Mouse (Mus musculus) MEL-GATA-1-ER (cell line): ENCODE results near the gene Eif4g3.

ENCODE experiments used
- DNase-seq: peaks from one replicate; pipeline ENCODE4 v3.0.0-alpha.2; 2012; ENCODE audit warnings: low read depth; ENCODE audit errors: extremely low read depth

The Eif4g3 gene

DNA sequence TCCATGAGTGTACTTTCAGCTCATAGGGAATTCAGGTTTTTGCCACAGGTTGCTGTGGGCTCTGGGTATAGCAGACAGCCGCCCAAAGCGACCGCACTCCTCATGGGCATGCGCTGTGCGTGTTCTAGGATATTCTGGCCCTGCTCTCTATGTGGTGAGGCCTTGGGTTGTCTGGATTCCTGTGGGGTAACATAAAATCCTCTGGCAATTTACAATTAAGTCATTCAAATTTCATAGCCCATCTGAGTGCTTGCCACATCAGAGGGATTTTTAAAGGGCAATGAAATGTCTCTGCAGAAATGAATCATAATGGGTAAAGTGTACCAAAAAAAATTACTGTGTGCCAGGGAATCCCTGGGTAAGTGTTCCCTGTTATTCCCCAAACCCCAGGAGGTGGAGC lies 3.4 kb upstream of the Eif4g3 start:
- no peak for DNase-seq

DNA sequence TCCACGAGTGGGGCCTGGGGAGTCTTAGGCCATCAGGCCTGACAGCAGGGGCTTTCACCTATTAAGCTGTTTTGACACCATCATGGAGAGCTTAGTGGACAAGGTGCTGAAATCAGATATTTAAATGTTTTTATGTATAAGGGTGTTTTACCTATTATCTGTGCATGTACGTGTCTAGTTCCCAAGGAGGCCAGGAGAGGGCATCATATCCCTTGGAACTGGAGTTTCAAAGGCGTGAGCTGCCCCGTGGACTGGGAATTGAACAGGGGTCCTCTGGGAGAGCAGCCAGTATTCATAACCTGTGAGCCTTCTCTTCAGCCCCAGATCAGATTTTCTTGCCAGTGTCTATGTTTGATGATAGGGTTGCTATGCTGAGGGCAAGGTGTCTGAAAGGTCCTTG lies 2.4 kb upstream of the Eif4g3 start:
- DNase-seq: no peak

DNA sequence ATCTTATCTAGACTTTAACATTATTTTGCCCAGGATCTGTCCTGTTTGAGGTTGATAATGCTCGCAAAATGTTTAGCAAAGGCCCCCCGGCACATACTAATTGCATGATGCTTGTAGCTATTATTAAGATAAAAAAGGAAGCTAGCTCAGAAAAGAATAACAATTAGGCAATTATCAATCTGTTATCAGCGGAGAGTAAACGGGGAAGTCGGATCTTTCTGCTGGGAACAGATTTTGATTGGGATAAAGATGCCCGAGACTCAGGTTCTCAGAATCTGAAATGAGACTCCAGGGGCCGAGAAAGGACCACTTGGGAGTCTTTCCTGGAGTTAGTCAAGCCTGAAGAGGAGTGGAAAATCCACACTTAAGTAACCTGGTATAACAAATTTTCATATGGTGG lies 1.6 kb upstream of the Eif4g3 start:
- DNase-seq: no peak

DNA sequence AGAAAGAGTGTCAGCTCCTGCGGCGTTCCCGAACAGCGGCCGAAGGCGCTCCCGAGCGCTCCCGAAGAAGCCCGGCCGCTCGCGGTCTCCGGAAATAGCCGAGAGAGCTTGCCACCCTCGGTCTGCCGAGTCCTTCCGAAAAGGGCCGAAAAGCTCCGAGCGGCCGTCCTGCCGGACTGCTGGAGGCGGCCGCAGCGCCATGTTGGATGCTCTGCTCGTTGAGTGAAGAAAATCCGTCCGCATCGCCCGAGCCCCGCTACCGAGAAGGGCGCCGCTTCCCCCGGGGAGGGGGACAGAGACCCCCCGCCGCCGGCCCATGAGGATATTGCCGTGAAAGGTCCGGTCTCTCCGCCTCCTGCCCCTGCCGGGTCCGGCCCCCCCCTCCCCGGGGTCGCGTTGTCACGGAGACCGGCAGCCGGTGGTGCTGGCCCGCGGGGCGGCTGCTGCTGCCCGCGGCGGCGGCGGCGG lies 503 bp downstream of the Eif4g3 start:
- DNase-seq: peak; percentile 75

DNA sequence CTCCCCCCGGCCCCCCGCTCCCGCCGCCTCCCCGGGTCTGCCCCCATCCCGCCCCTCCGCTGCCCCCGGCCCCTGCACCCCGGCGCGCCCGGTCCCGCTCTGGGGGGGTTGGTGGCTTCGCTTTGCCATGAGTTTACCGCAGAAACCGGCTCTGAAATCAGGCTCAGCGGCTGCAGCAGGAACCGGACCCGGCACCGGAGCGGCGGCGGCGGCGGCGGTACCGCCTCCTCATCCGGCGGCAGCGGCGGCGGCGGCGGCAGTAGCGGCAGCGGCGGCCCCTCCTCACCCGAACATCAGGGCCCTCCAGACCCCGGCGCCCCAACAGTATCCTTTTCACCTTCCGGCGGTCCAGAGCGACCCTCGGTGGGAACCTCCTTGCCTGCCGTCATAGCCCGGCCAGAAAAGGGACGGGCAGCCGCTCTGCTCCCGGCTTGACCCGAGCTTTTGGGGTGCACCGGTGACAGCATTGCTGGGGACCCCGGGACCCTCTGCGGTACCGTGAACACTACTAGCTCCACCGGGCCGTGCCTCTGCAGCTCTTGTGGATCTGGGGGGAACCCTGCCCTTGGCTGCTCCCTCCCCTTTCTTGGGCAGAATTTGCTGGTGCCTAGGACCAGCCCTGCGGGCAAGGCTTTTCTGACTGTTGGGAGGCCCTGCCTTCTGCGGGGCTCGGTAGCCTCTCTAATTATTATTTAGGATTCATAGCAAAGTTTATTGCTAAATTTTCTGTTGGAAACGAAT lies 1.2 kb downstream of the Eif4g3 start:
- no peak for DNase-seq

DNA sequence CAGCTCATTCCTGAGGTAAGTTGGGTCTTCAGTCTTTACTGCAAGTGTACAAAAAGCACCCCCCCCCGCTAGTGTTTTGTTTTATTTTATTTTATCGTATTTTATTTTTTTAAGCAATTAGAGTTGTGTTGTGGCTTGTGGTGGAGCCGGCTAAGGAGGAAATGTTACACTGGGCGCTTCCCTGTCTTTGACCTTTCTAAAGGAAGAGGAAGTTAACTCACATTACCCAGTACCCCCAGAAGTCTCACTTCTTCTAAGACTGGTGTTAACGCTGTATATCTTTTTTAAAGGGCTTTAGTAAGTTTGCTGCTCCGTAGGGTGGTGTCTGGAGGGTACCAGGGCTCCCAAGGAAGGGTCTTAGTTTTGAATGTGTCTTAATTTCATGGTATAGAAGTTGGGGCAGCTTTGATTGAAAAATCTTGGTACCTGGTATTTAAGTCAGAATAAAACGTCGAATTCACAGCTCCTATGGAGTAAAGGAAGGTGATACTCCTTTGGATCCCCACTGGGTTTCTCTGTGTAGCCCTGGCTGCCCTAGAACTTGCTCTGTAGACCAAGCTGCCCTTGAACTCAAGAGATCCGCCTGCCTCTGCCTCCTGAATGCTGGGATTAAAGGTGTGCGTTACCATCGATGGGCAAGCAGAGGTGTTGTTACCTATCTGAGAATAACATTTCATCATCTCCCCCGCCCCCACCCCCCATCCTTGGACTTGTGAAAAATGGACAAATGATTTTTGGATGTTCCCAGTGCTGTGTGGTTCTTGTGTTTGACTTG lies 1.9 kb downstream of the Eif4g3 start:
- peak; percentile 65 for DNase-seq

DNA sequence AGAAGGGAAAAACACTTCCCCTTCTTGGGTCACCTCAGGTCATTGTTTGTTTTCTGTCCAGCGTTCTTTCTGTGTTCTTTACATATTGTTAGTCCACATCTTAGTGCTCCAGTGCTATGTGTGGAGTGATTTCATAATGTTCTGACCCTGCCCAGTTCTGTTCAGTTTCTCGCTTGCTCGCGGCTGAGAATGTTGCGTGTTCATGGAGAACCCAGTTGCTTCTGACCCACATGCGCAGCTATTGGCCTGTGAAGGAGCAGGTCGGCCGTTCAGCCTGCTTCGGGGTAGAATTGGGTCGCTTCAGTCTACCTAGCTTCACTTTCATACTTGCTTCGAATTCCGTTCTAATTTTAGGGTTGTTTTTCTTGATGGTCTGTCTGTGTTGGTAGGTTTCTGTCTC lies 2.6 kb downstream of the Eif4g3 start:
- no peak for DNase-seq

DNA sequence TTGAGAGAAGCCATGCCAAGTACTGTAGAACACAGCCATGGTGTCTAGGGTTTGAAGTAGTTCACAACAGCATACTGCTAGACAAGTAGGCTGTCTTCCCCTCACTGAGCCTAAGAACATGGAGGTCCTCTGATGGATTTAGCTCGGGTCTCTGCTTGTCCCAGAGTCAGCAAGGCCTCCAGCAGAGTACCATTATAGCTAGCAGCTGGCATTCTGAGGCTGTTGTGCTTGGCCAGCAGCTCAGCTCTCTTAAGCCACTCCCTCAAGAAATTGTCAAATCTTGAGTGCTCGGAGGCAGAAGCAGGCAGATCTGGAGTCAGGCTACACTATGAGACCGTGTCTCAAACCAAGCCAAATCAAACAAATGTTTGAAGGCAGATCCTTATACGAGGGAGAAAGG lies 5.4 kb downstream of the Eif4g3 start:
- DNase-seq: no peak

DNA sequence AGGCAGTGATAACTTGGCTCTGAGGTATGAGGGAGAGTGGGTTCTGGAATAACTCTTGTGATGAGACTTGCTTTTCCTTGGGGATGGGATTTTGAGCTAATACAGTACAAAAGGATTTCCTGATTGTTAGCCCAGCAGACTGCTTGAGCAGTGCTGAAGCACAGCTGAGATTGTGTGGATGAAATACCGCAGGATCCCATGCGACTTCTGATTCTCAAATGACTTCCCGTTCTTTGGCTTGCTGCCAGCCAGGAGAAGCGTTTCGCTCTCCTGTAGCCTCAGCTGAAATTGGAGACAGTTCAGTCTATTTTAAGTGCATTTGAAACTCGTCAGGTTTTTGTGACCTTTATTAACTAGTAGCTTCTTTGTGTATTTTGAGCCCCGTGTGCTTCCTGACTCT lies 7.9 kb downstream of the Eif4g3 start:
- no peak for DNase-seq

DNA sequence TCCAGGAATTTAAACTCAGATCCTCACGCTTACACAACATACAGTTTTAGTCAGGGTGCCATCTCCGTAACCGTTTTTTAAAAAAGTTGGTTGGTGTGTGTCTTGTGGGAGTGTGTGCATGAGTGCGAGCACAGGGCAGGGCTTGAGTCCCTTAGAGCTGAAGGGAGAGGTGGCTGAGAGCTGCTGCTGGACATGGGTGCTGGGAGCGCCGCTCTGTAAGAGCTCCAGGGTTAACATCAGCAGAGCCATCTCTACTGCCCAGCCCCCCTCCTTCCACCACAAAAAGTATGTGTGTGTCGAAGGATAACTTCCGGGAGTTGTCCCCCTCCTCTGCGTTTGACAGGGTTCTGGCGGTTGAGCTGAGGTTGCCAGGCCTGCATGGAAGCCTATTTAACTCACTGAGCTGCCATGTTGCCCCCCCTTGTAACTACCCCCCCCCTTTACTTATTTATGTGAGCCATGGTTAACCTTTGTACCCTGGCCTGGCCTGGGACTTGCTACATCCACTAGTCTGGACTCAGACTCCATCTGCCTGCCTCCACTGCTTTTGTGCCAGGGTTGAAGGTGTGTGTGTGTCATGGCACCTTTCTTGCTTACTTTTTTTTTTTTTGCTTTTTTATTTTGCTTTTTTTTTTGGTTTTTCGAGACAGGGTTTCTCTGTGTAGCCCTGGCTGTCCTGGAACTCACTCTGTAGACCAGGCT lies 11.2 kb downstream of the Eif4g3 start:
- no peak for DNase-seq

DNA sequence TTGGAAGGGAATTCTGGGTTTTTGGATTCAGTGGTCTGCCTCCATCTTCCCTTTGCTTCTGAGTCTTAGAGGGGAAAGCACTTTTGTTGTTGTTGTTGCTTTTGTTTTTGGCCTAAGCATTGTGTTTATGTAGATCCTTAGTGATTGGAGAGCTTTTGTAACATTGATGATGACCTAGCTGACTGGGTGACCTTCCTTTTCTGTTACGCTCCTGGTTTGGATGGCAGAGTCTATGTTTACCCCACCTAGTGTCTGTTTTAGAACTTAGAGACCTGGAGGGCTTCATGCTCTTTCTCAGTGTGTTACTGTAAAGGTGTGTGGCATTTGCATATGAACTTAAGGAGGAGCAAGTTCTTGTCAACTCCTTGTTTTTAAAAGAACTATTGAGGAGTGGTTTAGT lies 13.0 kb downstream of the Eif4g3 start:
- no peak for DNase-seq

DNA sequence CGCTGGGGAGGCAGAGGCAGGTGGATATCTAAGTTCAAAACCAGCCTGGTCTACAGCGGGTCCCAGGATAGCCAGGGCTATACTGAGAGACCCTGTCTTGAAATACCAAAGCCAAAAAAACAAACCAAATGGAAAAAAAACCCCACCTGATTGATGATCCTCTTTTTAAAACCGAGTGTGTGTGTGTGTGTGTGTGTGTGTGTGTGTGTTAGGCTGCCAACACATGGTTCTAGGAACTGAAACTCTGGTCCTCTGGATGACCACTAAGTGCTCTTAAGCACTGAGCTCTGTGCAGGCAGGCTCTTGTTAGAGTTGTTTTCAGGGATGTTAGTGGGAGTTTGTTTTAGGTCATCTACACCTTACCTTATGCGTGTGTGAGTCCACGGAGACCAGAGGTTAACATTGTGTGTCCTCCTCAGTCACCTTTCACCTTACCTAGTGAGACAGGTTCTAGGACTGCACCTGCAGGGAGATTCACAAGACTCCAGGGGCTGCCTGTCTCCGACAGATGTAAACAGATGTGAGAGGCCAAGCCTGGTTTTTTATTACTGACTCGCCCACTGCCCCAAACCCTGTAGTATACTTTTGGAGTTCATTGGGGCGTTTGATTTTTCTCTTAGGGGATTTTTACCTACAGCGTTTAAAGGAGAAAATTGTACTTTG lies 14.3 kb downstream of the Eif4g3 start:
- DNase-seq: no peak

DNA sequence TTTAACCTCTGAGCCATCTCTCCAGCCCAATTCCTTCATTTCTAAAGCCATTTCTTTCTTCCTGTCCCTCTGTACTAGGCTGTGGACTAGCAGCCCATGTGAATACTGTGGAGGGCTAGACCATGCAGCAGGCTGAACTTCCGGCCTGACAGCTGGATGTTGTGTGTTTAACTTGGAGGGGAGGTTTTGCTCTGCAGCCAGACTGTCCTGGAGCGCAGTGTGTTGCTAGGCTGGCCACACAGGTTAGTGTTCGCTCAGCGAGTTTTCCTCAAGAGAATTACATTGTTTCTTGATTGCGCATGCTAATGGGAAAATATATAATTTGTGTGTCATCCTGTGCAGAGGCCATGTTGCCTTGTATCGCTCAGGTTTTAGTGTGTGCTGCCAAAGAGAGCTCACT lies 15.8 kb downstream of the Eif4g3 start:
- no peak for DNase-seq

DNA sequence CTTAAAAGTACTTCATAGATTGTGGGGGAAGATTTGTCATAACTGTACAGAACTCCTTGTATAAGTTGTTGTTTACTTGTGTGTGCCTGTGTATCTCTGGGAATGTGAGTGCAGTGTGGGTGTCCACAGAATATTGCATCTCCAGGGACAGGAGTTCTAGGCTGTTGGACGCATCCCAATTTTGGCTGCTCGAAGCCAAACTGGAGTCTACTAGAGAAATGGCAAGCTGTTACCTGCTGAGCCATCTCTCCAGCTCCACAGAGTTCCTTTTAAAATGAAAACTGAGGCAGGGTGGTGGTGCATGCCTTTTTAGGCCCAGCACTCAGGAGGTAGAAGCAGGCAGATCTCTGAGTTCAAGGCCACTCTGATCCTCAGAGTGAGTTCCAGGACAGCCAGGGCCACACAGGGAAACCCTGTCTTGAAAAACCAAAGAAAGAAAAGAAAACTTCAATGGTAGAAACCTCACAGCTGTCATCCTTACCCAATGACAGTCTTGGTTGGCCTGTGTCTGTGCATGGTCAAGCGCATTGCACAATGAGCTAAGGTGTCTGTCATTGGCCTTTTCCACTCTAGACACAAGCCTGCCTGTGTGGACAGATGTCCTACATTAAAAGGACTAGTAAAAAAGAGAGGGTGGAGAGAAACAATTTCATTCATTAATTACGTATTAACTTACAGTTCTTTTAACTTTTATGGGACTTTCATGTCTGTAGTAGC lies 17.1 kb downstream of the Eif4g3 start:
- DNase-seq: no peak

DNA sequence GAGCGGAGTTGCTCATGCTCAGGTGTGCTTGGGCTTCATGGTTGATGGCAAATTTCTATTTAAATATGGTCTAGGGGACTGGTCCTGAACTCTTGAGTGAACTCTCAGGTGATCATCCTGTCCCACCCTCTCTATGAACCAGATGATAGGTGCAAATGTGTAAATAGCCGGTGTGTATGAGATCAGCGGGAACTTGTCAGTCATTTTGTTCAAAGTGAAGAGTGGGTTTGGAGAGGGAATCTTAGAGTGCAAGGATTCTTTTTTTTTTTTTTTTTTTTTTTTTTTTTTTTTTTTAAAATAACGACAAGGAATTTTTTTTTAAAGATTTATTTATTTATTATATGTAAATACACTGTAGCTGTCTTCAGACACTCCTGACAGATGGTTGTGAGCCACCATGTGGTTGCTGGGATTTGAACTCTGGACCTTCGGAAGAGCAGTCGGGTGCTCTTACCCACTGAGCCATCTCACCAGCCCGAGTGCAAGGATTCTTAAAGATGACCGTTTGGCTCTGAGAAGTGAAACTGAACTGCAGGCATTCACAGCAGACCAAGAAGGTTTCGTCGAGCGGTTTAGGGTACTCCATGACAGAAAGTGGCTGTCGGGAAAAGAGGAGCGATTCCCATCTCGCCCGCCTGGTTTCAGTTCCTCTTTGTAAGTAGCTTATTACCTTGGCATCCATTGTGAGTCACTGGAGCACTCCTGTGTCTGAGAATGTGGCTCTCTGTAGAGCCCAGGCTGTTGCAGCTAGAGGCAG lies 21.1 kb downstream of the Eif4g3 start:
- DNase-seq: no peak

DNA sequence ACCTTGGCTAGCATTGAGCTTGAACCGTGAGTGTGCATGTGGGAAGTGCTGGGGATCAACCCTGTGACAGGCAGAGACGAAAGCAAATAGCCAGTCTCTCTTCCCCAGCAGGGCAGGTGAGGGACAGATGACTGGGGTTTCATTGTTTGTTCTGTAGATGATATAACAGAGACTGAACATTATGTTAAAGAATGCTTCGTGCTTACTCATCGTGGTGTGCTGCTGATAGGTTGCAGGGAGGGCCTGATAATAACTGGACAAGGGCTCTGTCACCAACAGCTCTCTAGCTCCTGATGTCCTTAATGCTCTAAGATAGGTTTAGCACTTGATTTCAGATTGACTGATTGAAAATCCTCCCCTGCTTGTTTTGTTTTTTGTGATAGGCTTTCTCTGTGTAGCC lies 23.1 kb downstream of the Eif4g3 start:
- no peak for DNase-seq

DNA sequence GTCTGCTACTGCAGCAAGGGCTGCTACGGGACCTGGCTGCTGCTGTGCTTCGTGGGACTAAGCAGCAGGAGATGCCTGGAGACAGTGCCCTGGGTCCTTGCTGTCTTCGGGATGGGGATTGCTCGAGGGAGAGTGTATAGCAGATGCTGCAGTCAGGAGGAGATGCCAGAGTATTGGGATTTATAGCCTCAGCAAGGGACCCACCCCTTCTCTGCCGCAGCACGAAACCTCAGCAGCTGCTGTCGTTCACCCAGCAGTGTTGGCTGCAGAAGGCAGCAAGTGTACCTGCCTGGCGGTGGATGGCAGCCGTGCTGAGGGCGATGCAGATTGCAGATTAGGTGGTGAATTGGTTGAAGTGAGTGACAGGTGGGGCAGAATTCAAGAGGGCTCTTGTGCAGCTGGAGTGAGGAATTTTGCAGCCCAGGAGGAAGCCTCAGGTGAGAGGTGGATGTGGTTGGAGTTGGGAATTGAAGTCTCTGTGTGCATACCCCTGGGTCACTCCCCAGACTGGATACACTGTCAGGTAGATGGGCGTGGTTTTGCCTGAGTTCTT lies 24.3 kb downstream of the Eif4g3 start:
- DNase-seq: no peak

DNA sequence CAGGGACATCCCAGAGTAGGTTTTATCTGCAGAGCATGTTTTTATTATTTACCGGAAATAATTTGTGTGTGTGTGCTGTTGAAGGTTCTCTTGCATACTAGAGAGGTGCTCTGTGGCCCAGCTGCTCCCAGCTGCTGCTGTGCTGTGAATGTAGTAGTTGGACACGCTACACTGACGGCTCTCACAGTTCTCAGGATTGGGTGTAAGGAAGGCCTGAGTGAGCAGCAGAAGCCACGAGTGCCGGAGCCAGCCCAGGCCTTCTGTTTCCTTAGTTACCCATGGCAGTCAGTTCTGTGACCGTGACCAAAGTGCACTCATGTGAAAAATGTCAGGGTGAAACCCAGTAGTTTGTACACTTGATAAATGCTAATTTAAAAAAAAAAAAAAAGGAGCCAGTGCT lies 25.2 kb downstream of the Eif4g3 start:
- no peak for DNase-seq

DNA sequence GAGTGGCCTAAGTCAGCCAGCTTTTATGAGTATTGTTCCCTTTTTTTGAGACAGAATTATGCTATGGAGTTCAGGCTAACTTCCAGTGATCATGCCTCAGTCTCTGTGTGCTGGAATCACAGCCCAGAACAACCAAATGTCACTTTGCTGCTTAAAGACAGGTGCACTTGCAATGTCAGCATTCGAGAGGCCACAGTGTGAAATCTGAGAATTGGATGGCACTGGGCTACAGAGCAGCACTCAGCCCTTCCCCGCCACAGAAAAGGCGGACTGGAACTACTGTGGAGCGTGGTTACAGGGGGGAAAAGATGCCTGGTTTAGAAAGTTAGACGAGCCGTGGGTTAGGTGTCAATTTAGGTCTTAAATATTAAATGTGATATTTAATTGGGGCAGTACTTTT lies 27.4 kb downstream of the Eif4g3 start:
- DNase-seq: no peak

DNA sequence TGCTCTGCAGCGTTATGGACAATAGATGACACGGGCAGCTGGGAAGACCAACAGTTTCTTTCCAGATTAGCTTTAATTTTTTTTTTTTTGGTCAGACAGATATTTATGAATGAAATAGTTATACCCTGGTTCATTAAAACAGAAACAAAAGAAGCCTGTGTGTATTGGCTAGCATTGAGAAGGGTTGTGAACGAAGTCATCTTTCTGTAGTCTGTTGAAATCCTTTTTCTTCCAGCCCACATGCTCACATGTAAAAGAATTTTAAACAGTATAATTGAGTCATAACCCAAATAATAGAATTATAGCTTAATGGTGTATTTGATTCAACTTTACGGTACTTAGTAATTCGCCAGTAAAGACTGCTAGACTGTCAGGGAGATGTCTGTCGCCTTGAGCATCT lies 28.8 kb downstream of the Eif4g3 start:
- no peak for DNase-seq
